Mouse (Mus musculus) olfactory bulb, adult 2 months (tissue): ENCODE data around the gene Map4k4. TPM values are rescaled to one million over a fixed set of nuclear protein-coding genes. Genes with fewer than 3 reads are reported as not detected.

Source experiments
- H3K27ac ChIP-seq: fragments of 200-500 bp; 2 replicates; pipeline ENCODE4 v1.5.1; 2012; ENCODE audit warnings: low read depth, low read length; ENCODE audit not compliant: insufficient read depth
- H3K4me1 ChIP-seq: fragments of 200-500 bp; 2 replicates; pipeline ENCODE4 v1.6.1; 2012; ENCODE audit warnings: low read length; ENCODE audit not compliant: control insufficient read depth, insufficient read depth
- H3K4me3 ChIP-seq: fragments of 200-500 bp; 2 replicates; pipeline ENCODE4 v1.5.1; 2012; ENCODE audit warnings: mild to moderate bottlenecking, low read depth, low read length, moderate library complexity; ENCODE audit not compliant: insufficient read depth
- CTCF ChIP-seq: fragments of 200-500 bp; IDR thresholded peaks from 2 replicates; pipeline ENCODE4 v1.5.1; 2012; ENCODE audit warnings: low read depth, mild to moderate bottlenecking, low read length, moderate library complexity; ENCODE audit not compliant: insufficient read depth
- POLR2A ChIP-seq: fragments of 200-500 bp; IDR thresholded peaks from 2 replicates; pipeline ENCODE4 v1.6.1; 2012; ENCODE audit warnings: mild to moderate bottlenecking, low read depth, low read length, moderate library complexity; ENCODE audit not compliant: insufficient read depth
- WGBS: fragments of 180-500 bp; shearing (Covaris S2); methylation state at CpG from one replicate; pipeline ENCODE4 v1.1.7; 2018; 5-methylcytosine and 5-hydroxymethylcytosine counted together
- polyA plus RNA-seq: library from polyadenylated mRNA; stranded (reverse); fragments of >200 nt; gene quantifications from 2 replicates; pipeline ENCODE4 v1.2.4, GENCODE M21; 2012; ENCODE audit warnings: low replicate concordance; ENCODE audit not compliant: missing spikeins, insufficient read depth, insufficient read length

The Map4k4 gene
- polyA plus RNA-seq, 1 experiment = 300 TPM

- H3K27ac ChIP-seq = no peak overlapping the region
- TF ChIP-seq POLR2A = no peak
- TF ChIP-seq CTCF = no peak
- peaks cover 22% of the 10 kb centered on the region for H3K4me1 ChIP-seq
- no peak overlapping the region for H3K4me3 ChIP-seq
- 46% methylated on average over 11 of the region's 11 CpGs for WGBS
Observed at GRCm38 (mm10) chr1:39906921-39907320, 6.2 kb downstream of the Map4k4 start.

- Histone ChIP-seq H3K27ac (no peak overlapping the region), H3K4me3 (no peak overlapping the region), H3K4me1 (peaks cover 24% of the 10 kb centered on the region)
- TF ChIP-seq CTCF = no peak
- TF ChIP-seq POLR2A = no peak
- 92% methylated on average over 2 of the region's 2 CpGs for WGBS
Observed at GRCm38 (mm10) chr1:39908976-39909375, 8.3 kb downstream of the Map4k4 start.

GRCm38 (mm10) chr1:39911446-39911845 lies 10.7 kb downstream of the Map4k4 start:
- WGBS = 9% methylated on average over 3 of the region's 3 CpGs
- TF ChIP-seq POLR2A = no peak
- TF ChIP-seq CTCF = no peak
- no peak overlapping the region for H3K4me3 ChIP-seq

GRCm38 (mm10) chr1:39913256-39913655 lies 12.5 kb downstream of the Map4k4 start:
- H3K4me3 ChIP-seq = no peak overlapping the region
- peaks cover 12% of the 10 kb centered on the region for H3K4me1 ChIP-seq
- H3K27ac ChIP-seq = 0 out of 2 replicates have a peak overlapping the region, but pooled peaks have one; percentile 16
- TF ChIP-seq CTCF (no peak), POLR2A (no peak)
- 21% methylated on average over 4 of the region's 4 CpGs for WGBS

More at GRCm38 (mm10) chr1:39911446-39911845, 10.7 kb downstream of the Map4k4 start:
- peaks cover 14% of the 10 kb centered on the region for H3K4me1 ChIP-seq
- H3K27ac ChIP-seq = no peak overlapping the region

GRCm38 (mm10) chr1:39916144-39916543 lies 15.4 kb downstream of the Map4k4 start:
- Histone ChIP-seq H3K4me1 (peaks cover 11% of the 10 kb centered on the region), H3K4me3 (no peak overlapping the region), H3K27ac (no peak overlapping the region)
- TF ChIP-seq POLR2A (no peak), CTCF (no peak)
- WGBS = 86% methylated on average over 4 of the region's 4 CpGs

GRCm38 (mm10) chr1:39917855-39918516 lies 17.3 kb downstream of the Map4k4 start:
- Histone ChIP-seq H3K4me1 (peaks cover 14% of the 10 kb centered on the region), H3K4me3 (no peak overlapping the region), H3K27ac (peak overlapping the region; percentile 4)
- TF ChIP-seq CTCF (no peak), POLR2A (no peak)
- WGBS = 68% methylated on average over 13 of the region's 13 CpGs

- Histone ChIP-seq H3K4me3 (no peak overlapping the region), H3K4me1 (peaks cover 17% of the 10 kb centered on the region), H3K27ac (no peak overlapping the region)
- no peak for TF ChIP-seq POLR2A
- TF ChIP-seq CTCF = no peak
- WGBS = 70% methylated on average over 7 of the region's 7 CpGs
Observed at GRCm38 (mm10) chr1:39918517-39919115, 17.9 kb downstream of the Map4k4 start.

GRCm38 (mm10) chr1:39920616-39921015 lies 19.9 kb downstream of the Map4k4 start:
- WGBS = 73% methylated on average over 2 of the region's 2 CpGs
- Histone ChIP-seq H3K4me1 (peaks cover 27% of the 10 kb centered on the region), H3K27ac (no peak overlapping the region), H3K4me3 (no peak overlapping the region)
- TF ChIP-seq CTCF = no peak
- no peak for TF ChIP-seq POLR2A

GRCm38 (mm10) chr1:39921996-39922395 lies 21.3 kb downstream of the Map4k4 start:
- 56% methylated on average over 3 of the region's 3 CpGs for WGBS
- TF ChIP-seq POLR2A (no peak), CTCF (no peak)
- Histone ChIP-seq H3K4me3 (no peak overlapping the region), H3K27ac (no peak overlapping the region), H3K4me1 (peaks cover 34% of the 10 kb centered on the region)
